Mouse (Mus musculus): Measurements from ENCODE around the gene Hes5. TPM values are rescaled to one million over a fixed set of nuclear protein-coding genes. Genes with fewer than 3 reads are reported as not detected.
A peak's percentile ranks its signal among the peaks of the same experiment; 100 is the strongest.

Gene Hes5
- 17.2 and 20.1 TPM in 2 replicates for polyA plus RNA-seq (2015; fragmentation: Nextera tagmentation; extraction: Ambion mirVana)

DNA sequence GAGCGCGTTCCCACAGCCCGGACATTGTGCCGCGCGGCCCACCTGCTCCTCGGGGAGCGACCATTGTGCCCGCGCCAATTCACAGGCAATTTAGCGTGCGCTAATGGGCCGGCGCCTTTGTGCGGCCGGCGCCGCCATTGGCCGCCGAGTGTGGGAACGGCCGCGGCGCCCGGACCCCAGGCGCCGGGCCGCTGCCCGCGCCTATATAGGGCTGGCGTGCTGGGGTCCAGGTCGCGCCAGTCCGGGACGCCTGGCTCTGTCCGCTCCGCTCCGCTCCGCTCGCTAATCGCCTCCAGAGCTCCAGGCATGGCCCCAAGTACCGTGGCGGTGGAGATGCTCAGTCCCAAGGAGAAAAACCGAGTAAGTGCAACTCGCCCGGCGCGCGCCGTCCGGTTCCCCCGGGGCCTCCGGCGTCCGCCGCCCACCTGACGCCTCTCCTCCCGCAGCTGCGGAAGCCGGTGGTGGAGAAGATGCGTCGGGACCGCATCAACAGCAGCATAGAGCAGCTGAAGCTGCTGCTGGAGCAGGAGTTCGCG is at the start of gene Hes5:
Gene Hes5, plus strand, starts transcription at position 234 of the 536 bp plus-strand sequence.
- ATAC-seq (ENCODE audit: low FRiP score, low TSS enrichment): no peak
- peak within 1 kb of the TSS; percentile 46 for H3K4me3 ChIP-seq (ENCODE audit: low read length)
- H3K4me2 ChIP-seq (replicated peaks; ENCODE audit: low read depth, low read length): peak within 1 kb of the TSS; percentile 84
- peaks cover 43% of the 10 kb centered on the region for H3K4me1 ChIP-seq (ENCODE audit: insufficient read depth, low read length)
- peaks cover 71% of the 10 kb centered on the region for H3K27me3 ChIP-seq (ENCODE audit: insufficient read depth, low read length)
- no peak within 1 kb of the TSS for H3K27ac ChIP-seq (ENCODE audit: low read length)
- WGBS: under 1% methylated on average over 65 of the region's 65 CpGs
- peak within 1 kb of the TSS; percentile 59 for H3K9ac ChIP-seq (replicated peaks; ENCODE audit: low read length)
- H3K9me3 ChIP-seq (ENCODE audit: low read length): no peaks in the 10 kb centered on the region
- no peaks in the 10 kb centered on the region for H3K36me3 ChIP-seq (ENCODE audit: insufficient read depth, low read length)

DNA sequence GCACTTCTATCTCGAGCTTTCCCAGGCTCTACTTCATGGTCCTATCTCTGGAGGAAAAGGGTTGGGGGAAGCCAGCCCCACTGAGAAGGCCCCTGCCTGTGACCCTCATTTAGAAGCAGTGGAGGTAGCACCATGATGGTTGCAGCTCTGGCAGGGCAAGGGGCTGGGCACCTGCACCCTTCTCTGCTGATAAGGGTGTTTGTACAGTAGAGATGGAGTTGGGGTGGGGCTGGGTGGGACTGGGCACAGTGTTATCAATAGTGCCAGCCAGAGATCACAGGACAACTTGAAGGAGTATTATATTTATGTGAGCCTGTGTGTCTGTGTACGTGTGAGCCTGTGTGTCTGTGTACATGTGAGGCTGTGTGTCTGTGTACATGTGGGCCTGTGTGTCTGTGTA is 49.1 kb upstream of the Hes5 start:
- Histone ChIP-seq H3K27me3 (ENCODE audit: insufficient read depth, low read length) (no peaks in the 10 kb centered on the region), H3K4me1 (ENCODE audit: insufficient read depth, low read length) (peaks cover 11% of the 10 kb centered on the region), H3K27ac (ENCODE audit: low read length) (no peak overlapping the region), H3K4me3 (ENCODE audit: low read length) (no peak overlapping the region), H3K9ac (replicated peaks; ENCODE audit: low read length) (no peak overlapping the region), H3K4me2 (replicated peaks; ENCODE audit: low read depth, low read length) (no peak overlapping the region), H3K9me3 (ENCODE audit: low read length) (no peaks in the 10 kb centered on the region), H3K36me3 (ENCODE audit: insufficient read depth, low read length) (no peaks in the 10 kb centered on the region)
- 86% methylated on average over 2 of the region's 2 CpGs for WGBS
- ATAC-seq (ENCODE audit: low FRiP score, low TSS enrichment): no peak

DNA sequence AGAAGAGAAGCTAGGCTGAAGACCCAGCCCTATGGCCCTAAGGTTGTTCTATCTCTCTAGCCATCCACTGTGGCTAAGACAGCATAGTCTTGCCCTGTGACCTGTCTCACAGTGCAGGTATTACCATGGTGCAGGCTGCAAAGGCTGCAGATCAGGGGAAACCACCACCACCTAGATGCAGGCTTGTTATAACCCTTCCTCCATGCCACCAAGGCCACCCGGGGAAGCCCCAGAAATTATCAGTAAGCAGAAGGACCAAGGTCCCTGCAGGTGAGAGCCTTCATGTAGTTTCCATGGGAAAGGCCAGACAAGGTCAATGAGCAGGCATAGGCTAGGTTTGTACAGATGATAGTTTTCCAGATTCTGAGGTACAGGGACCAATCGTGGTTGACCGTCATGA is 46.9 kb upstream of the Hes5 start:
- ATAC-seq (ENCODE audit: low FRiP score, low TSS enrichment): no peak
- 90% methylated on average over 3 of the region's 3 CpGs for WGBS

DNA sequence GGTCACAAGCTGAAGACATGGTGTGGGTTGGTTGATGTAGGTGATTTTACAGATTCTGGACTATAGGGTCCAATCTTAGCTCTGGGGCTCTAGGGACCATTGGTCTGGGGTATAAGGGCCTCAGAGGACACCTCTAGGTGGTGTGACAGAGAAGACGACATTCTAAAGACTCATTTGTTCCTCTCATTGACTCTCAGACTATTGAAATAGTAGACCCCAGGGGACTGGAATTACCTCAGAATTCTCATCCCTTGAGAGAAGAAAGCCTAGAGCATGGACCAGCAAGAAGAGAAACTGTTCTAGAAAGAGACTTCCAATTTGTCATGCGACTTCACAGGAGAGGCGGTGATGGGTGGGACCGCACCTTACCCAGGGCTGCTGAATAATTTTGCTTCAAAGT is 46.5 kb upstream of the Hes5 start:
- H3K36me3 ChIP-seq (ENCODE audit: insufficient read depth, low read length): no peaks in the 10 kb centered on the region
- WGBS: 98% methylated on average over 4 of the region's 4 CpGs
- H3K27ac ChIP-seq (ENCODE audit: low read length): no peak overlapping the region
- H3K4me1 ChIP-seq (ENCODE audit: insufficient read depth, low read length): peaks cover 7% of the 10 kb centered on the region
- ATAC-seq (ENCODE audit: low FRiP score, low TSS enrichment): no peak
- H3K9ac ChIP-seq (replicated peaks; ENCODE audit: low read length): no peak overlapping the region
- H3K4me2 ChIP-seq (replicated peaks; ENCODE audit: low read depth, low read length): no peak overlapping the region
- H3K4me3 ChIP-seq (ENCODE audit: low read length): no peak overlapping the region
- no peaks in the 10 kb centered on the region for H3K27me3 ChIP-seq (ENCODE audit: insufficient read depth, low read length)
- H3K9me3 ChIP-seq (ENCODE audit: low read length): no peaks in the 10 kb centered on the region

More for the DNA sequence above, 46.9 kb upstream of the Hes5 start:
- H3K27me3 ChIP-seq (ENCODE audit: insufficient read depth, low read length): no peaks in the 10 kb centered on the region
- H3K9me3 ChIP-seq (ENCODE audit: low read length): no peaks in the 10 kb centered on the region
- H3K4me2 ChIP-seq (replicated peaks; ENCODE audit: low read depth, low read length): no peak overlapping the region
- H3K9ac ChIP-seq (replicated peaks; ENCODE audit: low read length): no peak overlapping the region
- no peak overlapping the region for H3K4me3 ChIP-seq (ENCODE audit: low read length)
- no peaks in the 10 kb centered on the region for H3K36me3 ChIP-seq (ENCODE audit: insufficient read depth, low read length)
- H3K4me1 ChIP-seq (ENCODE audit: insufficient read depth, low read length): peaks cover 7% of the 10 kb centered on the region
- no peak overlapping the region for H3K27ac ChIP-seq (ENCODE audit: low read length)

DNA sequence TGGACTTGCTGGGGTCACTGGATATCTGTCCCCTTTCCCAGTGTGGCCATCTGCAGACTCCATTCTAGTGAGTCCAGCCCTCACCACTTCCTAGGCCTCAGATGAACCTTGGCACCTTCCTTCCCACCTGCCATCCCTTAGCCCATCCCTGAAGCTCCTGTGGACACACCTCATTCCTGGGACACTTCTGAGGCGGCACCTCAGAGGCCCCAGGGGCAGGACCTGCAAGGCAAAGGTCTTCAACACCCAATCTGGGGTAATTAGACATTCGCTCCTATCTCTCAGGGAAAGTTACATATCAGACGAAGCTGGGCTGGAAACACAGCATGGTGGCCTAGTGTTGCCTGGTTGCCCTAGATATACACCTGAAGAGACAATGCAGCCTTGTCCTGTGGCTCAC is 46.0 kb upstream of the Hes5 start:
- H3K4me1 ChIP-seq (ENCODE audit: insufficient read depth, low read length): peaks cover 7% of the 10 kb centered on the region
- no peaks in the 10 kb centered on the region for H3K27me3 ChIP-seq (ENCODE audit: insufficient read depth, low read length)
- H3K9me3 ChIP-seq (ENCODE audit: low read length): no peaks in the 10 kb centered on the region
- WGBS: 79% methylated on average over 3 of the region's 3 CpGs
- no peak overlapping the region for H3K9ac ChIP-seq (replicated peaks; ENCODE audit: low read length)
- H3K27ac ChIP-seq (ENCODE audit: low read length): no peak overlapping the region
- ATAC-seq (ENCODE audit: low FRiP score, low TSS enrichment): no peak
- H3K36me3 ChIP-seq (ENCODE audit: insufficient read depth, low read length): no peaks in the 10 kb centered on the region
- H3K4me2 ChIP-seq (replicated peaks; ENCODE audit: low read depth, low read length): no peak overlapping the region
- no peak overlapping the region for H3K4me3 ChIP-seq (ENCODE audit: low read length)

DNA sequence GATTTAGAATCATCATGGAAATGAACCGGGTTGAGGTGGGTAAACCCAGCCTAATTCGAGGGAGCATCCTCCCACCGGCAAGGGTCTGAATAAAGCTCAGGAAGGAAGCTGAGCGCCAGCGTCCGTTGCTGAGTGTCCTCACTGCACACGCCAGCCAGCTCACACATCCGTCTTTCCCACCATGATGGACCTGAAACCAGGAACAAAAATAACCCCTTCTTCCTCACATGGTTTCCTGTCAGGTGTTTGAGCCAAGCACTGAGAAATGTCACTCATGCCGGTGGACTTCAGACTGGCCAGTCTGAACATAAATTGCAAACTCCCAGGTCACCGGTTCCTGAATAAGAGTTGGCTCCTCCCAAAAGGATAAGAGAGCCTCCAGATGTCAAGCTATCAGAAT is 45.4 kb upstream of the Hes5 start:
- H3K4me1 ChIP-seq (ENCODE audit: insufficient read depth, low read length): peaks cover 6% of the 10 kb centered on the region
- H3K4me3 ChIP-seq (ENCODE audit: low read length): no peak overlapping the region
- H3K27me3 ChIP-seq (ENCODE audit: insufficient read depth, low read length): no peaks in the 10 kb centered on the region
- H3K9me3 ChIP-seq (ENCODE audit: low read length): no peaks in the 10 kb centered on the region
- ATAC-seq (ENCODE audit: low FRiP score, low TSS enrichment): no peak
- no peak overlapping the region for H3K4me2 ChIP-seq (replicated peaks; ENCODE audit: low read depth, low read length)
- no peaks in the 10 kb centered on the region for H3K36me3 ChIP-seq (ENCODE audit: insufficient read depth, low read length)
- WGBS: 75% methylated on average over 10 of the region's 10 CpGs
- H3K9ac ChIP-seq (replicated peaks; ENCODE audit: low read length): no peak overlapping the region
- H3K27ac ChIP-seq (ENCODE audit: low read length): no peak overlapping the region

DNA sequence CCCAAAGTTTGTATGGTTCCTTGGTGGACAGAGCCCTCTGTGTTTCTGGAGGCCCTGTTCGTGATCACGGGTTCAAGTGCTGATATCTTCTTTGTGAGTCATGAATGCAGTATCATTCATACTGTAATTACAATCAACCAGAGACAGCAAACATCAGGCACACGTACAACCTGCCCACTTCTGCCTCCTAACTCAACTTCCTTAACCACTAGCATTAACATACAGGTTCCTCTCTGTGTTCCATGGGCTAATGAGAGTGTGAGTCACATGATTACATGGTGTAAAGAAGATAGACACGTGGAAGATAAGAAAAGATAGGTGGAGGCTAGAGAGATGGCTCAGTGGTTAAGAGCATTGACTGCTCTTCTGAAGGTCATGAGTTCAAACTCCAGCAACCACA is 44.1 kb upstream of the Hes5 start:
- Histone ChIP-seq H3K9ac (replicated peaks; ENCODE audit: low read length) (no peak overlapping the region), H3K4me2 (replicated peaks; ENCODE audit: low read depth, low read length) (no peak overlapping the region), H3K4me1 (ENCODE audit: insufficient read depth, low read length) (no peaks in the 10 kb centered on the region), H3K27me3 (ENCODE audit: insufficient read depth, low read length) (no peaks in the 10 kb centered on the region), H3K27ac (ENCODE audit: low read length) (no peak overlapping the region), H3K9me3 (ENCODE audit: low read length) (no peaks in the 10 kb centered on the region), H3K36me3 (ENCODE audit: insufficient read depth, low read length) (no peaks in the 10 kb centered on the region), H3K4me3 (ENCODE audit: low read length) (no peak overlapping the region)
- no peak for ATAC-seq (ENCODE audit: low FRiP score, low TSS enrichment)
- 81% methylated on average over 4 of the region's 4 CpGs for WGBS

DNA sequence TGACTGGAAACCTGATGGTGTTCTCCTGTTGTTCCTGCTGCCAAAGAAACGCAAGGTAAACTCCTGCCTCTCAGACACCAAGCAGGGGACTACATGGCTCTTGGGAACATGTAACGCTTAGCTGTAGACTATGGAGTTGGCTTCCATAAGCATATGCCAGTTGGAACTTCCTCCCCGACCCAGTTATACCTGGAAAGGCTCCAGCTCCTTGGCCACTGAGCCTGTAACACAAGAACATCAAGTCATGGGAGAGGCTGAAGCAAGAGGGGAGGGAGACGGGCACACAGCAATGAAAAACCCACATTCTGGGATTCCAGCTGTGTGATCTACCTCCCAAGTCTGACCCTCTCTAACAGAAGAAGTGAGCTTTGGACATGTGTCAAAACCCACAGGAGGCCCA is 38.4 kb upstream of the Hes5 start:
- Histone ChIP-seq H3K9ac (replicated peaks; ENCODE audit: low read length) (no peak overlapping the region), H3K4me1 (ENCODE audit: insufficient read depth, low read length) (no peaks in the 10 kb centered on the region), H3K4me3 (ENCODE audit: low read length) (no peak overlapping the region), H3K27me3 (ENCODE audit: insufficient read depth, low read length) (peaks cover 3% of the 10 kb centered on the region; the same call in 1 of the 2 replicates), H3K27ac (ENCODE audit: low read length) (no peak overlapping the region), H3K4me2 (replicated peaks; ENCODE audit: low read depth, low read length) (no peak overlapping the region), H3K36me3 (ENCODE audit: insufficient read depth, low read length) (no peaks in the 10 kb centered on the region), H3K9me3 (ENCODE audit: low read length) (no peaks in the 10 kb centered on the region)
- WGBS: 84% methylated on average over 4 of the region's 4 CpGs
- ATAC-seq (ENCODE audit: low FRiP score, low TSS enrichment): no peak

DNA sequence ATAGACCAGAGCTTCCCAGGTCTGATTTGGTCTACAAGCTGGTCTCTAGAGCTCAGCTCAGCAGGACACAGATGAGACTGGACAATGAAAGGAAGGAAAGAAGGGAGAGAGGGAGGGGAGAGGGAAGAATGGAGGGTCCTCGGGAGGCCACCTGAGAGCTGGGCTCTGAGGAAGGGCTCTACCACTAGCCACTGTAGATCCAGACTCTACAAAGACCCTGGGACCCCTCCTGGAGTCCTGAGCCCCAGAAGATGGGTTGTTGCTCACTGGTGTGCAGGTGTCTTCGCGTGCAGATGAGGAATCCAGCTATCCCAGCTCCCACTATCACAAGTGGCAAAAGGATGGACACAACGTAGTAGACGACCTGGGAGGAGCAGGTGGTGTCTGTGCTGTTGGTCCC is 37.8 kb upstream of the Hes5 start:
- no peaks in the 10 kb centered on the region for H3K36me3 ChIP-seq (ENCODE audit: insufficient read depth, low read length)
- WGBS: 79% methylated on average over 5 of the region's 5 CpGs

DNA sequence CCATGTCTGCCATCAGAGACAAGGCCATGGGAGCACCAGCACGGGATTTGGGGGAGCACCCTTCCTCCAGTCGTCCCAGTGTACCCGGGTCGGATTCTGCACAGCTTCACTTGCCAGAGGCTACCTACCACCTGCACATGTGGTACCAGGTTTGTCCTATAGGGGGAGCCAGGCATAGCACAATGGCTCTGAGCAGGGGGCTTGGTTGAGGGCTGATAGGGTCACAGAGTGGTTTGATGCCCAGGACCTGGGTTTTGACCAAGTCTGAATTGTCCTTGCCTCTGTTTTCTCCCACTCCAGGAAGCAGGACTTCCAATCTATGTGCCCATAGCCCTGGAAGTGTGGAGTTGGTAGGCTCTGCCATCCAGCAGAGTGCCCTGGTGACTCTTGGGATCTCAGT is 35.3 kb upstream of the Hes5 start:
- H3K4me2 ChIP-seq (replicated peaks; ENCODE audit: low read depth, low read length): no peak overlapping the region
- no peak overlapping the region for H3K4me3 ChIP-seq (ENCODE audit: low read length)
- no peak overlapping the region for H3K27ac ChIP-seq (ENCODE audit: low read length)
- no peak overlapping the region for H3K9ac ChIP-seq (replicated peaks; ENCODE audit: low read length)
- 57% methylated on average over 4 of the region's 4 CpGs for WGBS
- ATAC-seq (ENCODE audit: low FRiP score, low TSS enrichment): no peak
- peaks cover 3% of the 10 kb centered on the region; the same call in 1 of the 2 replicates for H3K27me3 ChIP-seq (ENCODE audit: insufficient read depth, low read length)
- H3K4me1 ChIP-seq (ENCODE audit: insufficient read depth, low read length): peaks cover 4% of the 10 kb centered on the region; the same call in 1 of the 2 replicates
- no peaks in the 10 kb centered on the region for H3K36me3 ChIP-seq (ENCODE audit: insufficient read depth, low read length)
- no peaks in the 10 kb centered on the region for H3K9me3 ChIP-seq (ENCODE audit: low read length)

More for the DNA sequence above, 37.8 kb upstream of the Hes5 start:
- H3K4me2 ChIP-seq (replicated peaks; ENCODE audit: low read depth, low read length): no peak overlapping the region
- no peak overlapping the region for H3K4me3 ChIP-seq (ENCODE audit: low read length)
- H3K9me3 ChIP-seq (ENCODE audit: low read length): no peaks in the 10 kb centered on the region
- no peak overlapping the region for H3K9ac ChIP-seq (replicated peaks; ENCODE audit: low read length)
- H3K27me3 ChIP-seq (ENCODE audit: insufficient read depth, low read length): peaks cover 3% of the 10 kb centered on the region; the same call in 1 of the 2 replicates
- no peaks in the 10 kb centered on the region for H3K4me1 ChIP-seq (ENCODE audit: insufficient read depth, low read length)
- no peak for ATAC-seq (ENCODE audit: low FRiP score, low TSS enrichment)
- no peak overlapping the region for H3K27ac ChIP-seq (ENCODE audit: low read length)
